Mouse (Mus musculus): ENCODE results near the gene Gm5741.

The Gm5741 gene

GRCm38 (mm10) chr8:85057367-85057766, 10.4 kb downstream of the Gm5741 start:
- ChIA-PET CTCF (interaction anchor here in 1 of 4 experiments (1.3 kb wide), 1 partner anchor 19 kb away, joined by 4 read pairs; no protein-coding TSS in a partner anchor), POLR2A (interaction anchor here (0.6 to 13.9 kb wide), 16 partner anchors 8 to 386 kb away, joined by 3 to 338 read pairs (median 4); partner anchors contain the start of genes Dhps (in 4 of the 4), Tnpo2 (in 2 of the 4), Wdr83 (in 1 of the 4) and Wdr83os (in 1 of the 4))

- CTCF ChIA-PET: interaction anchor here in 1 of 4 experiments (0.8 to 1.1 kb wide), 2 partner anchors 31 to 46 kb away, joined by 3 read pairs; no protein-coding TSS in a partner anchor
- POLR2A ChIA-PET: interaction anchor here in 3 of 4 experiments (0.5 to 21.3 kb wide), 14 partner anchors 8 to 32 kb away, joined by 3 to 488 read pairs (median 6); partner anchors contain the start of genes Dhps (in 3 of the 3), Fbxw9 (in 3 of the 3), Trir (in 2 of the 3) and Asna1 (in 1 of the 3)
These were observed 24.2 kb downstream of the Gm5741 start for GRCm38 (mm10) chr8:85043619-85044018.

- ChIA-PET POLR2A (interaction anchor here (0.6 to 21.3 kb wide), 100 partner anchors 8 to 1323 kb away, joined by 3 to 488 read pairs (median 7); partner anchors contain the start of genes Asna1 (in 4 of the 4), Dhps (in 4 of the 4), Trir (in 4 of the 4) and Fbxw9 (in 3 of the 4)), CTCF (interaction anchor here in 3 of 4 experiments (0.5 to 2.2 kb wide), 13 partner anchors 25 to 225 kb away, joined by 3 to 14 read pairs (median 4); partner anchors contain the start of genes Dhps (in 1 of the 3) and Hook2 (in 1 of the 3))
These were observed 29.9 kb downstream of the Gm5741 start for GRCm38 (mm10) chr8:85037681-85038531.

GRCm38 (mm10) chr8:85037366-85037680, 30.5 kb downstream of the Gm5741 start:
- ChIA-PET CTCF (interaction anchor here (0.7 to 2.2 kb wide), 21 partner anchors 12 to 1872 kb away, joined by 3 to 14 read pairs (median 4); partner anchors contain the start of genes Fbxw9 (in 2 of the 4), Asna1 (in 1 of the 4), Dhps (in 1 of the 4) and Hook2 (in 1 of the 4)), POLR2A (interaction anchor here (0.6 to 21.3 kb wide), 127 partner anchors 7 to 1581 kb away, joined by 3 to 488 read pairs (median 5); partner anchors contain the start of genes Asna1 (in 4 of the 4), Dhps (in 4 of the 4), Trir (in 4 of the 4) and Calr (in 3 of the 4))

GRCm38 (mm10) chr8:85036718-85037365, 30.9 kb downstream of the Gm5741 start, which contains the start of gene Tnpo2:
Tnpo2 (plus strand) TSS chr8:85036915.
- ChIA-PET POLR2A (interaction anchor here (0.6 to 21.3 kb wide), 141 partner anchors 8 to 1581 kb away, joined by 3 to 488 read pairs (median 5); partner anchors contain the start of genes Asna1 (in 4 of the 4), Dhps (in 4 of the 4), Trir (in 4 of the 4) and Calr (in 3 of the 4)), CTCF (interaction anchor here (0.6 to 2.2 kb wide), 25 partner anchors 11 to 1872 kb away, joined by 3 to 14 read pairs (median 4); partner anchors contain the start of genes Fbxw9 (in 2 of the 4), Asna1 (in 1 of the 4), Farsa (in 1 of the 4) and Gcdh (in 1 of the 4))

GRCm38 (mm10) chr8:85036381-85036717, 31.4 kb downstream of the Gm5741 start:
- CTCF ChIA-PET: interaction anchor here (0.6 to 2.2 kb wide), 15 partner anchors 11 to 179 kb away, joined by 3 to 14 read pairs (median 4); partner anchors contain the start of genes Asna1 (in 1 of the 4), Farsa (in 1 of the 4), Fbxw9 (in 1 of the 4) and Gcdh (in 1 of the 4)
- POLR2A ChIA-PET: interaction anchor here (0.5 to 21.3 kb wide), 101 partner anchors 8 to 1321 kb away, joined by 3 to 488 read pairs (median 7); partner anchors contain the start of genes Asna1 (in 4 of the 4), Dhps (in 4 of the 4), Calr (in 3 of the 4) and Farsa (in 3 of the 4)

- ChIA-PET POLR2A (interaction anchor here (0.5 to 21.3 kb wide), 73 partner anchors 7 to 515 kb away, joined by 3 to 488 read pairs (median 9); partner anchors contain the start of genes Asna1 (in 3 of the 4), Calr (in 3 of the 4), Dhps (in 3 of the 4) and Fbxw9 (in 3 of the 4)), CTCF (interaction anchor here in 2 of 4 experiments (1.4 to 2.2 kb wide), 2 partner anchors 28 to 41 kb away, joined by 3 to 11 read pairs; no protein-coding TSS in a partner anchor)
These were observed 32.0 kb downstream of the Gm5741 start for GRCm38 (mm10) chr8:85035728-85036310.

GRCm38 (mm10) chr8:85035165-85035727, 32.5 kb downstream of the Gm5741 start:
- ChIA-PET CTCF (interaction anchor here (0.5 to 1.4 kb wide), 5 partner anchors 11 to 458 kb away, joined by 3 to 7 read pairs (median 5); no protein-coding TSS in a partner anchor), POLR2A (interaction anchor here (0.6 to 21.3 kb wide), 50 partner anchors 8 to 188 kb away, joined by 3 to 488 read pairs (median 12); partner anchors contain the start of genes Dhps (in 4 of the 4), Trir (in 4 of the 4), Asna1 (in 3 of the 4) and Gm5741 (in 3 of the 4))

- POLR2A ChIA-PET: interaction anchor here (0.6 to 21.3 kb wide), 46 partner anchors 8 to 188 kb away, joined by 3 to 488 read pairs (median 6); partner anchors contain the start of genes Trir (in 4 of the 4), Asna1 (in 3 of the 4), Dhps (in 3 of the 4) and Gm5741 (in 3 of the 4)
- CTCF ChIA-PET: interaction anchor here (0.5 to 1.4 kb wide), 6 partner anchors 11 to 459 kb away, joined by 3 to 7 read pairs (median 5); no protein-coding TSS in a partner anchor
These were observed 33.0 kb downstream of the Gm5741 start for GRCm38 (mm10) chr8:85034764-85035163.

GRCm38 (mm10) chr8:85033867-85034266, 33.9 kb downstream of the Gm5741 start:
- CTCF ChIA-PET: interaction anchor here in 3 of 4 experiments (0.9 to 1.4 kb wide), 3 partner anchors 21 to 60 kb away, joined by 4 to 6 read pairs (median 5); no protein-coding TSS in a partner anchor
- POLR2A ChIA-PET: interaction anchor here in 3 of 4 experiments (0.6 to 21.3 kb wide), 24 partner anchors 9 to 187 kb away, joined by 3 to 488 read pairs (median 14); partner anchors contain the start of genes Dhps (in 3 of the 3), Asna1 (in 2 of the 3), Calr (in 2 of the 3) and Junb (in 2 of the 3)

GRCm38 (mm10) chr8:85032622-85033311, 35.0 kb downstream of the Gm5741 start:
- POLR2A ChIA-PET: interaction anchor here in 3 of 4 experiments (0.6 to 21.2 kb wide), 18 partner anchors 9 to 276 kb away, joined by 3 to 488 read pairs (median 6); partner anchors contain the start of genes Dhps (in 2 of the 3), Best2 (in 1 of the 3), Calr (in 1 of the 3) and Hook2 (in 1 of the 3)
- CTCF ChIA-PET: interaction anchor here in 1 of 4 experiments (1.6 kb wide), 1 partner anchor 59 kb away, joined by 3 read pairs; no protein-coding TSS in a partner anchor

- CTCF ChIA-PET: interaction anchor here in 1 of 4 experiments (1.0 kb wide), 1 partner anchor 16 kb away, joined by 3 read pairs; no protein-coding TSS in a partner anchor
These were observed 38.5 kb downstream of the Gm5741 start for GRCm38 (mm10) chr8:85029271-85029670.

GRCm38 (mm10) chr8:85027922-85028321, 39.9 kb downstream of the Gm5741 start:
- CTCF ChIA-PET: no interaction called here

More at GRCm38 (mm10) chr8:85029271-85029670, 38.5 kb downstream of the Gm5741 start:
- POLR2A ChIA-PET: interaction anchor here in 3 of 4 experiments (0.6 to 21.2 kb wide), 21 partner anchors 8 to 126 kb away, joined by 3 to 488 read pairs (median 3); partner anchors contain the start of genes Dhps (in 3 of the 3), Best2 (in 2 of the 3), Tnpo2 (in 2 of the 3) and Wdr83os (in 2 of the 3)

GRCm38 (mm10) chr8:85027516-85027855, 40.3 kb downstream of the Gm5741 start:
- POLR2A ChIA-PET: interaction anchor here (0.6 to 21.2 kb wide), 34 partner anchors 9 to 445 kb away, joined by 3 to 488 read pairs (median 14); partner anchors contain the start of genes Tnpo2 (in 4 of the 4), Junb (in 3 of the 4), Best2 (in 2 of the 4) and Calr (in 2 of the 4)
- CTCF ChIA-PET: interaction anchor here in 1 of 4 experiments (1.3 to 1.5 kb wide), 2 partner anchors 14 to 52 kb away, joined by 4 to 9 read pairs; partner anchors contain the start of gene Best2

More at GRCm38 (mm10) chr8:85027922-85028321, 39.9 kb downstream of the Gm5741 start:
- POLR2A ChIA-PET: interaction anchor here (0.6 to 21.2 kb wide), 13 partner anchors 9 to 52 kb away, joined by 3 to 488 read pairs (median 9); partner anchors contain the start of genes Tnpo2 (in 4 of the 4), Best2 (in 2 of the 4) and Dhps (in 1 of the 4)

Data from embryonic stem cell, embryonic (primary cell).